ENCODE assay signal across 8 mouse cellular contexts in the genomic region with DNA sequence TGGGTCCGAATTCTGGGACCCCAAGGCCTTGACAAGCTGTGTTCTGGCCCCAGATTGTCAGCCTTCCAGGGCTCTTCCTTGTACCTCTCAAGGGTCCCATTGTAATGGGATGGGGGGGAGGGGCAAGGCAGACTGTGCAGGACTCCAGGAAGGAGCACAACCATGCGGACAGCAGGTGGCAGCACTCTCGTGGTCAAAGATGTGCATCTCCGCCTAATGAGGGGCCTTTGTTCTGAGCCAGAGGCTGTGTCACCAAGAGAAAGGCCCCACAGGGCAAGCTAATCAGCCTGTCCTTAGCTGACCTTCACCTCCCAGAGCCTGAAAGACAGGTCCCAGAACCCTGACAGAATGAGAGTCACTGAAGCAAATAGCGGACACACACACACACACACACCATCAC.
DNase-seq lines count a peak whose midpoint lies in the region; ATAC-seq and TF ChIP-seq lines count a peak whose summit lies in the region.

No protein-coding gene starts in this region.

- H3K27ac ChIP-seq in cortical plate, adult 2 months (ENCODE audit: insufficient read depth, low read length) = no peak overlapping the region
- H3K27ac ChIP-seq in hindbrain, postnatal 0 days = peak overlapping the region; percentile 41; the same call in 1 of the 2 replicates
- no peak overlapping the region for H3K27ac ChIP-seq in left cerebral cortex, adult 2 months

- H3K36me3 ChIP-seq in hindbrain, postnatal 0 days (ENCODE audit: insufficient read depth, low read length) = no peaks in the 10 kb centered on the region

- DNase-seq in adrenal gland, adult (ENCODE audit: inconsistent age in 2 of 2, low spot score in 1 of 2) = peak; percentile 91 to 96
- peak; percentile 62 to 66 for DNase-seq in gastrocnemius, adult 8-10 months (ENCODE audit: low spot score in 2 of 2)
- peak; percentile 94 for DNase-seq in hindbrain, postnatal 0 days (ENCODE audit: low spot score)
- DNase-seq in left cerebral cortex, adult 2 months (ENCODE audit: extremely low spot score in 1 of 2, low spot score in 2 of 2) = peak; percentile 80 to 85
- peak; percentile 89 to 90 for DNase-seq in lung, postnatal 4 days
- peak; percentile 84 to 91 for DNase-seq in right cerebral cortex, postnatal 10 days (ENCODE audit: low spot score in 2 of 2)
- peak; percentile 78 for DNase-seq in urinary bladder, postnatal 25 days (ENCODE audit: low spot score)

- no peak for TF ChIP-seq POLR2A in cortical plate, adult 2 months (IDR thresholded peaks at IDR 0.05; ENCODE audit: extremely low read depth, insufficient read depth, low read length)

- no peaks in the 10 kb centered on the region for H3K27me3 ChIP-seq in hindbrain, postnatal 0 days (ENCODE audit: insufficient read depth, low read length)

- H3K9ac ChIP-seq in hindbrain, postnatal 0 days (replicated peaks; ENCODE audit: low read length) = no peak overlapping the region

- H3K4me2 ChIP-seq in hindbrain, postnatal 0 days (ENCODE audit: low read depth, low read length) = no peak overlapping the region

- peak; percentile 91 for ATAC-seq in hindbrain, postnatal 0 days

- no peak overlapping the region for H3K4me3 ChIP-seq in cortical plate, adult 2 months (ENCODE audit: insufficient read depth, low read length)
- no peak overlapping the region for H3K4me3 ChIP-seq in hindbrain, postnatal 0 days (ENCODE audit: low read length)
- H3K4me3 ChIP-seq in left cerebral cortex, adult 2 months = no peak overlapping the region

- WGBS in hindbrain, postnatal 0 days = 15% methylated on average over 5 of the region's 5 CpGs

- TF ChIP-seq CTCF in cortical plate, adult 2 months (IDR thresholded peaks at IDR 0.05; ENCODE audit: extremely low read depth, insufficient read depth, low read length) = peak; percentile 85
- peak; percentile 90 for TF ChIP-seq CTCF in hindbrain, postnatal 0 days (IDR thresholded peaks at IDR 0.05; ENCODE audit: low read depth)
- peak; percentile 82 for TF ChIP-seq CTCF in left cerebral cortex, adult 2 months (IDR thresholded peaks at IDR 0.05)

- intact Hi-C loops in left cerebral cortex, adult 2 months (cut with DNase I) = loop anchor here (1.0 to 5.0 kb wide), 4 partner anchors 61 to 306 kb away; a partner anchor contains a TSS

- H3K4me1 ChIP-seq in cortical plate, adult 2 months (ENCODE audit: control insufficient read depth, insufficient read depth, low read length) = no peaks in the 10 kb centered on the region
- peaks cover 7% of the 10 kb centered on the region for H3K4me1 ChIP-seq in hindbrain, postnatal 0 days (ENCODE audit: insufficient read depth, low read length)

- no peaks in the 10 kb centered on the region for H3K9me3 ChIP-seq in hindbrain, postnatal 0 days (ENCODE audit: low read length)
